Mouse (Mus musculus) liver, adult 2 months (tissue): ENCODE measurements around the gene Fbxw16.
"Not testable (repeated sequence)": the region's sequence is repeated elsewhere in the genome, so short reads cannot be mapped to it uniquely, and the experiment has no call there.

Source experiments
- CTCF ChIP-seq: fragments of 200-500 bp; IDR thresholded peaks from 2 replicates; pipeline ENCODE4 v1.5.1; 2011; ENCODE audit warnings: low read depth, low read length, control low read depth
- POLR2A ChIP-seq: fragments of 200-500 bp; IDR thresholded peaks from 2 replicates; pipeline ENCODE4 v1.6.1; 2011; ENCODE audit warnings: low read length, control low read depth; ENCODE audit not compliant: insufficient read depth; ENCODE audit errors: extremely low read depth

- TF ChIP-seq POLR2A, CTCF: not testable (repeated sequence)
Observed at GRCm38 (mm10) chr9:109404196-109404595, 44.7 kb downstream of the Fbxw16 start, which contains the start of gene Fbxw22.
